Mouse (Mus musculus): ENCODE results near the gene Ethe1. TPM values are rescaled to one million over a fixed set of nuclear protein-coding genes. Genes with fewer than 3 reads are reported as not detected.

The Ethe1 gene
- total RNA-seq (2021) = 10 to 100 TPM; 16.1 to 17.5 TPM

- peak; percentile 88 for DNase-seq
- intact Hi-C loops (cut with DNase I) = no loop called here
These were observed at the start of gene Ethe1, which contains the start of gene Zfp575 for GRCm38 (mm10) chr7:24587330-24588105. TSS of gene Ethe1 (plus strand) at chr7:24587543. TSS of gene Zfp575 (minus strand) at chr7:24587641.

DNA sequence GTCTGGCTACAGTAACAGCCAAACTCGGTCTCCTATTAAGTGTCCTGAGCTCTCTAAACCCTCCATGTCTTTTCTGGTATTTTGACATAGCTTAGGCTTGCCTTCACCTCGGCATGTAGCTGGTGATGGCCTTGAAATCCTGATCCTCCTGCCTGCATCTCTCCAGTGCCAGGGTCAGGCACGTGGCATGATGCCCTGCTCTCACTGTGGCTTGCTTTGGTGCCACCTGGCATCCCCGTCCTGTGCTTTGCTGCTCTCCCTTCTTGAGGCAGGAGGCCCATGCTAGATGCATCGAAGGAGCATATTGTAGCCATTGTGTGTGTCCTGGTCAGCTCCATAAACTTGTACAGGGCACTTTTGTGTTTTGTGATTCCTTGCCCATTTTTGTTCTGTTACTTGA is 49.8 kb upstream of the Ethe1 start:
- intact Hi-C loops (cut with DNase I) = no loop called here
- DNase-seq = no peak

DNA sequence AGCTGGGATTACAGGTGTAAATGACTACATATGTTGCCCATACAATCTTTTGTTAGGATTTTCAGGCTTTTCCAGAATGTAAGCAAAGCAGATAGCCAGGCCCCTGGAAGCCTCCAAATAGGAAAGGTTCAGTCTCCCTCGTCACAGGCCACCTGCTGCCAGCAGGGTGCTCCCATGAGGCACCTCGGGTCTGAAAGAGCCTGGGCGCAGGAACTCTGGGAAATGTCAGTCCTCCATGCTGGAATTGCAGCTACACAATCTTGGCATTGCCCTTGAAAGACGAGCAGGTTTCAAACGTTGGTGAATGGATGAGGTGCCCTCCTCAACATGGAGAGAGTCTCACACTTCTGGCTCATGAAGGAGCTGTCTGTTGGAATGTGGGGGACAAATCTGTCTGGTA is 49.2 kb upstream of the Ethe1 start:
- DNase-seq = no peak
- intact Hi-C loops (cut with DNase I) = no loop called here

DNA sequence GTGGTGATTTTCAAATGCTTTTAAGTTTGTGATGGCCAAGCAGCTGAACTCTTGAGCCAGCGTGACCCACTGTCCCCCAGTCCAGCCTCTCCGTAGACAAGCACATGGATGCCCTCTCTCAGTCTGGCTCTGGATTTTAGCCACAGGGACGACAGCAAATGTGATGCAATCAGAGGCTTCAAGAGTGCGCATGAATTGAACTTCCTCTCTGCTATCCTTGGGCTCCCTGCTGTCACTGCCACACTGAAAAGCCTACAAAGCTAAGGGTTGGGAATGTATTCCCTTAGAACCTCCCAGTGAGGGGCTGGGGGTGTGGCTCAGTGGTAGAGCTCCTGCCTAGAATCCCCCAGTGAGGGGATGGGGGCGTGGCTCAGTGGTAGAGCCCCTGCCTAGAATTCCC is 48.6 kb upstream of the Ethe1 start:
- no peak for DNase-seq
- intact Hi-C loops (cut with DNase I) = no loop called here

- intact Hi-C loops (cut with DNase I) = no loop called here
- no peak for DNase-seq
These were observed 47.7 kb upstream of the Ethe1 start for GRCm38 (mm10) chr7:24539686-24540085.

- DNase-seq = no peak
- intact Hi-C loops (cut with DNase I) = no loop called here
These were observed 42.8 kb upstream of the Ethe1 start for GRCm38 (mm10) chr7:24544506-24544905.

DNA sequence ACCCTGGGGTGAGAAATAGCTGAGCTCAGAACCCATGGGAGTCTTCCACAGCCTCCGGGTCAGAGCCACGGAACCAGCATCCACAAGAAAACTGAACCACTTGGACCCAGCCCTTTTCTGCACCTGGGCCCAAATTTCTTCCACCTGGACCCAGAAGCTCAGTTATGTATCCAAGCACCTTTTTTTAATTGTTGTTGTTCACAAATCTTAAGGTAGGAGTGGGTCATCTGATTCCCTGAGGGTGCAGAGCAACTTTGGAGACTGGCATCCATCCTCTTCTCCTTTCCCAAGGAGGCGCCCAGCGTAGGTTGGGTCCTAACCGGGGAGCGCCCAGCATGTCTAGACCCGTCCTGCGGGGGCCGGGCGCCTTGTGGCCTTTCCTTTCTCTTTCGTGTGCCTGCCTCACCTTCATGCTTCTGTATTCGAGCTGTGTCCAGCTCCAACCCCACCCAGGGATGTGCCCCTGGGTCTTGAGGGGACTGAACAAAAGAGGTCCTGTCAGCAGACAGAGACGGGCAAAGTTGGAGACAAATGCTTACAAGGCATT is 41.2 kb upstream of the Ethe1 start, which contains the start of the genes Pinlyp and Xrcc1:
Pinlyp (minus strand) TSS at position 51 of the 547 bp plus-strand sequence.
Xrcc1 (plus strand) TSS at position 222 of the 547 bp plus-strand sequence.
- intact Hi-C loops (cut with DNase I) = no loop called here
- no peak for DNase-seq

GRCm38 (mm10) chr7:24546634-24547389 is 40.5 kb upstream of the Ethe1 start:
- peak; percentile 100 for DNase-seq
- intact Hi-C loops (cut with DNase I) = no loop called here

- no peak for DNase-seq
- intact Hi-C loops (cut with DNase I) = no loop called here
These were observed 39.8 kb upstream of the Ethe1 start for GRCm38 (mm10) chr7:24547534-24548036.

GRCm38 (mm10) chr7:24551985-24552759 is 35.2 kb upstream of the Ethe1 start:
- intact Hi-C loops (cut with DNase I) = no loop called here

DNA sequence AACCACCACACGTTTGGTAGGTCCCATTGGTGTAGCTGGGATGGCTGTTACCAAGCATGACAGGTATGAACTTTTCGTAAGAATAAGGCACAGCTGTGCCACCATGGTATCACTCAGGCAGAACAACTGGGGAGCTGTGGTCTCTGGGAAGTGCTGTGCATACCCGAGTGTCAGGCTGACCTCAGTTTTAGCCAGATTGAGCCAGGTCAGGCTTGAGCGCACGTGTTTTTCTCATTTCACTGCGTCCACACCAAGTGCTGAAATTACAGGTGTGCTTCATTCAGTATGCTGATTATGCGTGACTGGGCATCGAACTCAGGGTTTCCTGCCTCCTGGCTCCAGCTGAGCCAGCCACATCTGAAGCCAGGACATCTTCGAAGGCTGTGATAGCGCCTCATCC is 31.6 kb upstream of the Ethe1 start:
- no peak for DNase-seq
- intact Hi-C loops (cut with DNase I) = no loop called here

More at GRCm38 (mm10) chr7:24551985-24552759, 35.2 kb upstream of the Ethe1 start:
- DNase-seq = no peak

DNA sequence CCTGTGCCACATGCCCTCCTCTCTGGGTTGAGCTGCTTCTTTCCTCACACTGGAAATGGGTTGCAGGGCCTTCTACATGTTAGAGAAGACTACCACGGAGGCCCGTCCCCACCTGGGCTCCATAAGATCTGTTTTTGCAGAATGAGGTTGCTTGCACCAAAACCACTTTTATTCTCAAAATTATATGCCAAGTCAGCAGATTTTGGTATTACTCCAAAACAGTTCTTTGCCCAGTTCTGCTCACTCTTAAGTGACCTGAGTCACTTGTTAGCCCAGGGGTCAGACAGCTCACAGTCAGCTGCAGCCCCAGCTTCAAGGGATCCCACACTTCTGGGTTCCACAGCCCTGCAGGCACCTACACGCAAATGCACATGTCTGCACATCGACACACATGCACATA is 25.9 kb upstream of the Ethe1 start:
- intact Hi-C loops (cut with DNase I) = no loop called here
- no peak for DNase-seq

DNA sequence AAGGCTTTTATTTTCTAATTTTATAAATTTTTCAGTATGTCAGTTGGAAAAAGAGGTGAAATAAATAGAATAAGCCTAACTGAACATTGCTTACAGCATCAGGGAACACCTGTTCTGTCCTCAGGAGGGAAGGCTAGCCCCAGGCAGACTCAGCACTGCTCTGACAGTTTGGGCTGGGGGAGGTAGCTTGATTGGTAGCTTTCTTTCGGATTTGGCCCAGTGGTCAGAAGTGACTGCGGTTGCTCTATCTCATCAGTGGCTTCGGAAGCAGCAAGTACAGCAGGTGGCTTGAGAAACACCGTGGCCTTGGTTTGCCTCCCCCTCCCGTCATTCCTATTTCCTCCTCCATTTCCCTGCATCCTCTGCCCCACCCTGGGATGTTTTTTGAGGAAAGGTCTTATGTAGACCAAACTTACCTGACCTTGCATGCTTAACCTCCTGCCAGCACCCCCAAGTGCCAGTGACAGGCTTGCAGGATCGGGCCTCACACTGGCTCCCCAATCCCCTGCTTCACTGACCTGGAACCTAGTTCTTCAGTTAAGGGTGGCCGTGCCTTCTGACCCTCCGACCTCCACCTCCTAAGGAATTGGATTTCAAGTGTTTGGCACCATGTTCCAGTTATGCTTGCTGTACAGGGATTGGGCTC is 24.0 kb upstream of the Ethe1 start:
- intact Hi-C loops (cut with DNase I) = no loop called here

GRCm38 (mm10) chr7:24563837-24564206 is 23.5 kb upstream of the Ethe1 start:
- intact Hi-C loops (cut with DNase I) = no loop called here
- DNase-seq = no peak

More for the DNA sequence above, 24.0 kb upstream of the Ethe1 start:
- DNase-seq = no peak

- peak; percentile 72 for DNase-seq
- intact Hi-C loops (cut with DNase I) = no loop called here
These were observed 22.6 kb upstream of the Ethe1 start for GRCm38 (mm10) chr7:24564607-24565265.

GRCm38 (mm10) chr7:24565627-24566026 is 21.7 kb upstream of the Ethe1 start:
- intact Hi-C loops (cut with DNase I) = no loop called here
- DNase-seq = no peak

DNA sequence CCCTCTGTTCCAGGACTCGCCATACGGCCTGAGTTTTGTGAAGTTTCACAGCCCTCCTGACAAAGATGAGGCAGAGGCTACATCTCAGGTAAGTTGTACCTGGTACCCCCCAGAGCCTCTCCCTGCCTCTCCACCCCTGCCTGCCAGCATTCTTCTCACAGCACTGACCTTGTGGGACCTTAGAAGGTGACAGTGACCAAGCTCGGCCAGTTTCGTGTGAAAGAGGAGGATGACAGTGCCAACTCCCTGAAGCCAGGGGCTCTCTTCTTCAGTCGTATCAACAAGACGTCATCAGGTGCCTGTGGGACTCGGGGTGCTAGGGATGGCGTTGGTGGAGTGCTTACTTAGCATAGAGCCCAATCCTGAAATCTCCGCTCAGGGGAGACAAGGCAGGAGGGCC is 21.1 kb upstream of the Ethe1 start:
- intact Hi-C loops (cut with DNase I) = no loop called here
- DNase-seq = no peak

DNA sequence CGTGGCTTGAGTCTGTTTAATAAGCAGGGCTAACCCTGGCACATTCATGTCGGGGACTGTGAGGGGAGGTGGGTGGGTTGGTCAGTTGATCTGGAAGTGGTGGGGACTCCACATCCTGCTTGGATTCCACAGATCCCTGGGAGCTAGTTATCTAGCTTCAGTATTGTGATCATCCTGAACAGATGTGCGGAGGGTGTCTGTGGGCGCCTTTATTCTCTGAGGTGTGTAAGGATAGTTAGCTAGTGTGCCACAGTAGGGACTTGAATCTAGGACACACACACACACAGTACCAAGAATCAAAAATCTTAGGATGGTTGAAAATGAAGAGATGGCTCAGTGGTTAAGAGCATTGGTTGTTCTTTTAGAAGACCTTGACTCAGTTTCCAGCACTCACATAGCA is 18.8 kb upstream of the Ethe1 start:
- no peak for DNase-seq
- intact Hi-C loops (cut with DNase I) = no loop called here

- intact Hi-C loops (cut with DNase I) = no loop called here
- no peak for DNase-seq
These were observed 16.3 kb upstream of the Ethe1 start for GRCm38 (mm10) chr7:24571071-24571470.

GRCm38 (mm10) chr7:24572455-24572854 is 14.9 kb upstream of the Ethe1 start:
- intact Hi-C loops (cut with DNase I) = no loop called here

More at GRCm38 (mm10) chr7:24572455-24572854, 14.9 kb upstream of the Ethe1 start:
- DNase-seq = no peak
